Mouse (Mus musculus) gastrocnemius, postnatal 25 days (tissue): ENCODE measurements around the gene H2afx. TPM values are rescaled to one million over a fixed set of nuclear protein-coding genes. Genes with fewer than 3 reads are reported as not detected.
"Not testable (repeated sequence)": the region's sequence is repeated elsewhere in the genome, so short reads cannot be mapped to it uniquely, and the experiment has no call there.

Experiments used
- DNase-seq: peaks from one replicate; pipeline ENCODE4 v3.0.0; 2022
- total RNA-seq, 2 experiments: library from RNA; stranded (reverse); gene quantifications; 1 replicate in 1 of 2; 2 replicates in 1 of 2; pipeline ENCODE4 v1.2.3; 2021

Gene H2afx
- total RNA-seq, 2 experiments from 2014 or later, result 10.8 to 12.8 TPM

DNA sequence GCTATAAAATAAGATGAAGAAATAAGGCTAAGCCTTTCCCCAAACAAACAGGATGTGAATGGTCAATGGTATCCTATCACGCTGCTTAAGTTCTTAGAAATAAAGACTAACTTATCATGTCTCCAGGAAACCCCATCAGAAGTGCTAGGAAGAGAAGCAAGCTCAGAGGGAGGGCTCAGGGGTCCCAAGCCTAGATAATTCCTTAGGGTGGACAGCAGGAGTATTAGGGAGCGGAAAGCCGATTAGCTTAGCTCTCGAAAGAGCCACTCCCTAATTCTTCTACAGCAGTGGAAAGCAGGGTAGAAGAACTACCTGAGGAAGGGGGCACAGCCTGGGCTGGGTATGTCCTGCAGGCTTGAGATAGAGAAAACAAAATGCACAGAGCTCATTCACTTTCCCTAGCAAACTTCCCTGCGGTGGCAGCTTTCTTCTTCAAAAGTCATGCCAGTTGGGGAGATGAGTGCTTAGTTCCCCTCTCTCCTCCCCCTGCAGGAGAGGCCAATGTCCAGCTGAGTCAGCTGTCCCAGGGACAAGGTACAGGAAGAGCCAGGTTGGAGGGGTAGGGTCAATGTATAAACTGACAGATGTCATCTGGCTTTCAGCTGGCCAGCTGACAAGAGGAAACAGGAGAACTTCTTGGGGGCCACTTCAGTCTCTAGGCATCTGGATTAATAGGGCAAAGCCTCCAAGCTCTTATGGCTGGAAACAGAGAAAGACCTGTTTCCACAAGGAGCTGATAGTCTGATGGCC is 16.2 kb upstream of the H2afx start:
- no peak for DNase-seq

DNA sequence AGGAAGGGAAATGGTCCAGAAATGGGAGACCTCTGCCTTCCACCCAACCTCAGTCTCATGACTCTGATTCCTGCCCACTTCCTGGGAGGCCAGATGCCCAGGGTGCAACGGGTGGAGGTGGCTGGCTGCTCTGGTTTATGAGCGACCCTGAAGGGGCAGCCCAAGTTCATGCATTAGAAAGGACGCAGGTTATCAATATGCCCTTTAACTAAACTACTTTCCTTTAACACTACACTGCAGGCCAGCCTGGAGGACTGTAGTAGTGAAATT is 15.7 kb upstream of the H2afx start:
- DNase-seq, result no peak

DNA sequence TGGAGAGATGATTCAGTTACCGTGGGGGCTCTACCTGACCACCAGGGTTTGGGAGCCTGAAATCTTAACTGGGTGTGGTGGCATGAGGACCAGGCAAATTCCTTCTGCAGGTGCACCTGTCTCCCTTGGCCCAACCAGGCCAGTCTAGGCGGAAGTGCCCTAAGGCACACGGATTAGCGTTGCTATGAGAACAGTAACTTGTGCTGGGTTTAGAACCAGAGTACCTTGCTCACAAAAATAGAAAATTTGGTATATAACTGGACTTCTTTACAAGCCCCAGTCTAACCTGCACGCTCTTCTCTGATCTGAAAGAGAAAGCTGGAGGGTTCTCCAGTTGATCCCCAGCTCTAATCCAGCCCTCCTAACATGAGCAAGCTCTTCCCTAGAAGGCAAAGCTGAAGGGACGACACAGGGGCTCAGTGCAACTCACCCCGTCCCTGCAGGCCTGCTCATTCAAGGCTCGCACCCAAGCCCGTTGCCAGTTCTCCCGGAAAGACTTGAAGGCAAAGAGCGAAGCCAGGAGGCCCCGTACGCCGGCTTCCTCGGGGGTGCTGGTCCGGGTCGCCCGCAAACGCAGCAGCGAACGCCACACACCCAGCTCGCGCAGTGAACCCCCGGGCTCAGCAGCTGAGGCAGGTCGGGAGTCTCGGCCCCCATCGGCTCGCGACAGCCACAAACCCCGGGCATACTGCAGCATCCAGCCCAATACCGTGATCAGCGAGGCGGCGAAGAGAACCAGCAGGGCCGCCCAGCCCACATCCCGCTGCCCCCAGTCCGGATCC is 15.2 kb upstream of the H2afx start:
- DNase-seq, result no peak

DNA sequence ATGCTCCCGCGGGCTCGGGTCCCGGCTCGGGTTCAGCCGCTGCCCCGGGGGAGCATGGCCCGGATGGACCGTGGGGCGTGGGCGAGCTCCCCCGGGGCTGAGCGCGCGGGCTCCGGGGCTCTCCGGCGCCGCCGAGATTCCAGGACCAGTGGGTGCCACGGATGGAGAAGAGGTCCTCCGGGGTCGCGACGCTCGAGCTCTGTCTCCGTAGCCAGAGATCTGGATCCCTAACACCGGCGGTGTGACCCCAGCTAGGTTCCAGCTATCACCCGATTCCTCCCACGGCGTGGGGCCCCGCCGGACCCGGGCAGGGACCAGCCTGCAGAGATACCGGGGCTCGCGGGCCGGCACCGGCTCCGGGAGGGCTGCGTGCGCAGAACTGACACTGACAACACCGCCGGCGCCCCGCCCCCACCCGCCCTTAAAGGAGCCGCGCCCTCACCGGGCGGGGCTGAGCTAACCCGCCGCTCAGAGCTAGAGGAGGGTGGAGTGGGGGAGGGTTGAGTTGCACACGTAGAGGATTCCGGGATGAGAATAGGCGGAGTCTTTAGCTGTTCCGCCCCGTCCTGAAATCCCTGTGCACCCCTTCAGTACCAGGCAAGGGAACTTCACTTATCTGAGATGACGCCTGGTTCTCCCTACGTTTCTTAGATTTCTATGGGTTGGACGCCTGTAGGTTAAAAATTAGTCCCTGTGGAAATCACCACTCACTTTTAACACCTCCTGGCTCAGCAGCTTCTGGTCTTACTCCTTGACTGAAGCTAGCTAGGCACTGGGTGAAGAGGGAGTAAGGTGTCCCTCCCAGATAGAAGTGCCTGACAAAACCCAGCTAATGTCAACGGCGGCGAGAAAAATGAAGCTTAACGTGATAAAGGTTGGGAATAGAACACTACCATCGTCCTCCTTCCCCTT is 14.4 kb upstream of the H2afx start, which contains the start of gene C2cd2l:
TSS of gene C2cd2l (minus strand) at position 399 of the 912 bp plus-strand sequence.
- peak; percentile 93 for DNase-seq

DNA sequence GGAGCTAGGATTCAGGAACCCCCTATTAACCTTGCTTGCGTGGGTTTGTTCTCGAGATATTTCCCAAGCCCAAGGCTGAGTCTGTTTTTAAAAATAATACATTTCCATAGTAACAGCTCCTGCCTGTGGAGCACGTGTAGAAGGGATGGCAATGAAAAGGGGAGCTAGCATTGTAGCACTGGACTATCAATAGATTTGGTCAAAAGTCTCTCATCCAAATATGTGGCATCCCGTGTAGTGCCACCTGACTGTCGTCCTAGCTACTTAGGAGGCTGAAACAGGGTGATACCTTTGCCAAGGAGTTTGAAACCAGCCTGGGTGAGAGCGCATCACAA is 13.7 kb upstream of the H2afx start:
- no peak for DNase-seq

DNA sequence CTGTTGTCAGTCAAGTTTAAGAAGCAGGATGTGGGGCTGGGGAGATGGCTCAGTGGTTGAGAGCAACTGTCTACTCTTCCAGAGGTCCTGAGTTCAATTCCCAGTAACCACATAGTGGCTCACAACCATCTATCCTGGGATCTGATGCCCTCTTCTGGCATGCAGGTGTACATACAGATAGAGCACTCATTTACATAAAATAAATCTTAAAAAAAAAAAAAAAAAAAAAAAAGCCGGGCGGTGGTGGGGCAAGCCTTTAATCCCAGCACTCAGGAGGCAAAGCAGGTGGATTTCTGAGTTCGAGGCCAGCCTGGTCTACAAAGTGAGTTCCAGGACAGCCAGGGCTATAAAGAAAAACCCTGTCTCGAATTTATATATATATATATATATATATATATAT is 10.8 kb upstream of the H2afx start:
- not testable (repeated sequence) for DNase-seq

DNA sequence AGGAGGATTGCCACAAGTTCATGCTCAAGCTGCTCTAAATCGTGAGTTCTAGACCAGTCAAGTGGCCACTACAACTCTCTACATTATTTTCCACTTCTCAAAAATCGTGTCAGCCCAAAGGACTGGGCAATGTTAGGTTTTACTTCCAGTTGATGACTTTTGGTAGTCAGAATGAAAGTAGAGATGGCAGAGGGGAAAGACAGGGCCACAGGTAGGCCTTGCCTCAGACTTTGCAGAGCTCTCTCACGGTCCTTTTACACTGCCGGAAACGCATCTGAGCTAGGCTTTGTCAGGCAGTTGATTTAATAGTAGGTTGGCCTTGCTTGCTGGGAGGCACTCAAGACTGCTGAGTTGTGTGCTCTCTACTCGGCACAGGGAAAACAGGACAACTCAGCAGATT is 10.3 kb upstream of the H2afx start:
- DNase-seq, result no peak

DNA sequence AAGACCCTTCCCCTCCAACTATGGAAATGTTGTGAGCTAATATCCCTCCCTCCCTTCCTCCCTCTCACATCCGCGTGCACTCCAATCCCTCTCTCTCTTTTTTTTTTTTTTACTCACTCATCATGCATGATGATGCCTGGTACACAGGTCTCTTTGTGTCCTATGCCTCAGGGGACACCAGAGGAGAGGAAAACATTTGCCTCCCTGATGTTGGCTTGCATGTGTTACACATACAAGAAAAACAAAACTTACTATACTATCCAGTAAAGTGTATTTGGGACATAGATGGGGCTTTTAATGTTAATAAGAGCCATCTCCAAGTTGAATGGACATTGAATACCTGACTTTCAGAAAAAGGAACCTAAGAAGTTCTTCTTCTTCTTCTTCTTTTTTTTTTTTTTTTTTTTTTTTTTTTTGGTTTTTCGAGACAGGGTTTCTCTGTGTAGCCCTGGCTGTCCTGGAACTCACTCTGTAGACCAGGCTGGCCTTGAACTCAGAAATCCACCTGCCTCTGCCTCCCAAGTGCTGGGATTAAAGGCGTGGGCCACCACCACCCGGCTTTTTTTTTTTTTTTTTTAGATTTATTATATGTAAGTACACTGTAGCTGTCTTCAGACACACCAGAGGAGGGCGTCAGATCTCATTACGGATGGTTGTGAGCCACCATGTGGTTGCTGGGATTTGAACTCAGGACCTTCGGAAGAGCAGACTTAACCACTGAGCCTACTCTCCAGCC is 9.3 kb upstream of the H2afx start:
- not testable (repeated sequence) for DNase-seq

DNA sequence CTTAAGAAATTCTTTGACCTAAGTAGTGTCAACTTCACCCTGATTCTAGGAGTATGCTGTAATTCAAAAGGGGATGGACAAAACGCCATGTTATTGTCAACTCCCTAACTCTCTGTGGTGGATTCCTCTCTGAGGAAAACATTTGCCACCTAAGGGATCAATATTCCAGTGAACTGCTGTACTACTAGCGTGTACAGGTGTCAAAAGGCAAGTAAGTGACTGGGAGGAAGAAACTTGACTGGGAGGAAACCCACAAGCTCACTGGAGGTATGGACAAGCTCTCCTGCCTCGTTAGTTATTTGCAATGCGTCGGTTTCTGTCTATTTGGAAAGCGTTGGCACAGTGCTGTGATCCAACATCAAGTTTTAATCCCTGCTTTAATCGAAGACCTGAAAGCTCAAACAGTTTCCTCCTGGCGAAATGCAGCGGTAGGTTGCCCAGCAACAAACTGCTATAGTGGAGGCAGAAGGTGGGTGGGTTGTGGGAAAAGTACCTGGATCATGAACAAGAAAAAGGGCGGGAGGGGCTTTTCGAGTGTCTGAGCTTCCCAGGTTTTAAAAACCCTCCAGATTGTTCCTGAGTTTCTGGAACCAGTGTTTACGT is 8.6 kb upstream of the H2afx start, which contains the start of gene Dpagt1:
TSS of gene Dpagt1 (plus strand) at position 252 of the 603 bp plus-strand sequence.
- no peak for DNase-seq

DNA sequence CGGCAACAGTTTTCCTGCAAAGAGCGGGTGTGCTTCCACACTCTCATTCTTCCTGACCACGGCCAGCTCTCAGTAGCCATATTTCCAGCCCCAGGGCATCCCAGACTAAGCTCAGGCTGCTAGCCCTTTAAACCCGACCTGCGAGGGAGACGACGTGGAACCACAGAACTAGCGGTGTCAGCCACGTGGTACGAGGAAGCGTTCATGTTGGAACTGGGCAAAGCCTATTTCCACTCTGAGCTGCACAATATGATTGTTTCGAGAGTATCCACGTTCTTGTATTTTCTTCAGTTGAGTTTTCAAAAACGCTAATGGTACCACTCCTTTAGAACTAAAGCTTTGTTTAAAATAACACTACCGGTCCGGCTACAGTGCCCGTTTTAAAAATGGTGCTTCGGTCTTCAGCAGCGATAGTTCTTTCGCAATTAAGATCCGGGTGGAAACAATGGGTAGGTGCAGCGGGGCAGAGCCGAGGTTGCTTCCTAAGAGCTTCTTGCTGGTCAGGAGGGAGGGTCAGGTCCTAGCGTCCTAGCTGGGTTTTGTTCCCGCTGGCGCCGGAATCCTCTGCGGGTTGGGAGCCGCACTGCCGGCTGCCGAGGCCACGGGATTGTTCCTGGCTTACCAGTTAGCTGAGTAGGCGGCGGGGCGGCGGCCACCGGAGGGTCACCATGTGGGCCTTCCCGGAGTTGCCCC is 8.0 kb upstream of the H2afx start:
- peak; percentile 80 for DNase-seq

DNA sequence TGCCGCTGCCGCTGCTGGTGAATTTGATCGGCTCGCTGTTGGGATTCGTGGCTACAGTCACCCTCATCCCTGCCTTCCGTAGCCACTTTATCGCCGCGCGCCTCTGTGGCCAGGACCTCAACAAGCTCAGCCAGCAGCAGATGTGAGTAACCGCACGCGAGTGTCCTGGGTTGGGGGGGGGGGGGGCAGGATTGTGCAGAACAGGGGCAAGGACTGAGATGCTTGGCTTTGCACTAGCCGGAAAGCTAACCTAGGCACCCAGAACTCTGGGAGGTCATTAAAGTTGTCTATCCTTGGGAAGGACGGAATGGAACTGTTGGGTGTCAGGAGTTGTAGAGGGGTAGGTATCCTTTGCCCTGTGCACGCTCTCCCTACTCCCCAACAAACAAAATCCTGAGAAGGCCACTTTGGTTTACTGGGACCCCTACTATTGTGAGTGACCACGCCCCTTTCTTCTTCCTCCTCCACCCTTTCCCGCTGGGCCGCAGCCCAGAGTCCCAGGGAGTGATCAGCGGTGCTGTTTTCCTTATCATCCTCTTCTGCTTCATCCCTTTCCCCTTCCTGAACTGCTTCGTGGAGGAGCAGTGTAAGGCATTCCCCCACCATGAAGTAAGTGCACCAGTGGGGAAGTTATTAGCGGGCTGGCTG is 7.3 kb upstream of the H2afx start:
- no peak for DNase-seq

DNA sequence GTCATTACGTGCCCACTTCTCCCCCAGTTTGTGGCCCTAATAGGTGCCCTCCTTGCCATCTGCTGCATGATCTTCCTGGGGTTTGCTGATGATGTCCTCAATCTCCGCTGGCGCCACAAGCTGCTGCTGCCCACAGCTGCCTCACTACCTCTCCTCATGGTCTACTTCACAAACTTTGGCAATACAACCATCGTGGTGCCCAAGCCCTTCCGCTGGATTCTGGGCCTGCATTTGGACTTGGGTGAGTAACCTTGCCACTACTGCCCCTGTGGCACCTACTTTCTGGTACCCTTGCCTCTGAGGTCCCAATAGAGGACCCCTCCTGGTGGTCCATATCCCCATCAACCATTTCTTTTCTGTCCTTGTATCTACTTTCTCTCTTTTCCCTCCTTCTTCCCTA is 6.6 kb upstream of the H2afx start:
- DNase-seq, result no peak

DNA sequence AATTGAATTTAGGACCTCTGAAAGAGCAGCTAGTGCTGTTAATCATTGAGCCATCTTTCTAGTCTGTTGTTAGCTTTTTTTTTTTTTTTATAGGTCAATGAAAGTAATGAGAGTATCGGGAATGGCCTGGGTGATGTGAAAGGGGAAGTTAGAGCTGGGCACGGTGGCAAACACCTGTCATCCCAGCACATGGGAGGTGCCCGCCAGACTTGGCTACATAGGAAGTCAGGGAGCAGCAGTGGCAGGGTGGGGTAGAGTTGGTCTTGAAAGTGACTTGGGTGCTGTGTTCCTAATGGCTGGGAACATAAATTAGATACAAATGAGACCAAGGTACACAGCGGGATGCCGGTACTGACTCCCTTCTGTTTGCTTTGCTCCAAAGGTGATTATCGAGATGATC is 3.8 kb upstream of the H2afx start:
- DNase-seq, result no peak

DNA sequence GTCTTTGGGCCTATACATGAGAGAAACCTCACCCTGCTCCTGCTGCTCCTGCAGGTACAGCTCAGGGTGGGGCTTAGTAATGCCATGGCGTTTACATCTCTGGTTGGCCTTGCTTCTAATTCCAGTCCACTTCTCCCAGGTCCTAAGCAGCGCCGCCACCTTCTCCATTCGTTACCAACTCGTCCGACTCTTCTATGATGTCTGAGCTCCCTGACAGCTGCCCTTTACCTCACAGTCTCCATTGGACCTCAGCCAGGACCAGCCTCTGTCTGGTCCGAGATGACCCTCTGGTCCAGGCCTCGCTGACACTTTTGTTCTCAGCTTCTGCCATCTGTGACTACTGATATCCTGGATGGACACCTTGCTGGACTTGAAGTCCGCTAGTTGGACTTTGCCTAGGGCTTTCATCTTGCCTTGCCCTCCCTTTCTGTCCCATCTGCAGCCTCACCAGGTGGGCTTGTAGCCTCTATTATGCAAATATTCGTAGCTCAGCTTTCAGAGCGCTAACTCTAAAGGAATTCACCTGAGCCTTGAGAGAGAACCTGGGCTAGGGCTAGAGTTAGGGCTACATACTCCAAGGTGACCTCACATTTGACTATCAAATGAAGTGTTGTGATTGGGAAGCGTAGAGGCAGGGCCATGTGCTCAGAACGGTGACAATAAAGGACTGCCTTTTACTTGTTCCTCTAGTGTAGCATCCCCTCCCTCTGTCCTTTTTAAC is 1.4 kb upstream of the H2afx start:
- no peak for DNase-seq

DNA sequence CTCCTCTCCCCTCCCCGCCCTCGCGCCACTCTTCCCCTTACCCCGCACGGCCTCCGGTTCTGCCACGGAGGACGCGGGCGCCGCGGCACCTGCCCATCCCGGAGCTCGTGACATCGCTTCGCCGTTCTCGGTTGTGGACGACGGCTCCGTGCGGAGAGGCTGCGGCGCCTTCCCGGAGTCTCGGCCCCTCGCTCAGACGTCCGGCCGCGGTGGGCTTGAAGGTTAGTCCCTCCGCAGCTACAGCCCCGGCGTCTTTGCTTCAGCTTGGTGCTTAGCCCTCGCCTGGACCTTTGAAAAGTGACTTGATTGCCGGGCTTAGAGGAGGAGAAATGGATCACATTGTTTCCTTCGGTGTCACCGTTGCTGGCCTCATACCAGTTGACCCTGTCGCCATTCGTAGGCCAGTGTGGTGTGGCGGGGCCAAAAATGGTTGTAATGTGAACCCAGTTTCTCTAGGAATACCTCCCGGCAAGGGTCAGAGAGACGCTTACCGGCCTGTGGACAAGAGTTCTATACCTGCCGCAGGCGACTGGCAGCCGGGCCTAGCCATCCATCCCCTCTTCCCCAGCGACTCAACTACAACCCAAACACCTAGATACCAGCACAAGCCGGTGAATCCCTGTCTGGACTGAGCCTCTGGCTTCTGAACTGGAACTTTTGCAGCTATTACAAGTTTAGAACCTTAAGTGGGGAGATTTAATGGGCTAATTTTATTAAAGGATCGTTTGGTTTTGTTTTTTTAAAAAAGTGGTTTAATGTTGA is 1.0 kb downstream of the H2afx start:
- no peak for DNase-seq

DNA sequence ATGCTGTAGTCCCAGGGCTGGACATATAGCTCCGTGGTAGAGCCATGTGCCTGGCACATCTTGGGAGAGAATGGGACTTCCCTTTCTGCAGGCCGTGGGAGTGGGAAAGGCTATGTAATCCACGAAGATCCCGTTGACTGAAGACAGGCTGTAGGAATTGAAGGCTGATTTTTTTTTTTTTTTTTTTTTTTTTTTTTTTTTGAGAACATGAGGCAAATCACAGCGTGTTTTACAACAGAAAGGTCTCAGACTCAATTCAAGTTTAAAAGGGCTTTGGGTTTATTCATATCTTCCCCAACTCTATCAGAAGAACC is 1.6 kb downstream of the H2afx start:
- no peak for DNase-seq

DNA sequence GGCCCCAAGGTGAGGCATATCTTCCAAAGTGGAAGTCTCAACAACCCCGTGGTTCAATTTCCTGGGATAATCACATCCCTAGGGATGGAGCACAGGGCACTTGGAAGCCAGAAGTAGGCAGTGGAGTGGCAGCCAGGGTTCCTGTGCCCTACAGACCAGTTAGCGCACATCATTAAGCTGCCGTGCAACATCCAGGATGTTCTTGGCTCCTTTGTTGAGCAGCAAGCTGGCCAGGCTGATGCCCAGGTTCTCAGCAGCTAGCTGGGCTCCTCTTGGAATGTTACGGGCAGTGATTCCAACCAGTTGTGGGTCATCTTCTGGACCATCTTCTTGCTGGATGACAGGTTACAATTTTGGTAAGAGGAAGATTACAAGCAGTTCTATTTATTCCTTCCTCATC is 2.0 kb downstream of the H2afx start:
- not testable (repeated sequence) for DNase-seq

DNA sequence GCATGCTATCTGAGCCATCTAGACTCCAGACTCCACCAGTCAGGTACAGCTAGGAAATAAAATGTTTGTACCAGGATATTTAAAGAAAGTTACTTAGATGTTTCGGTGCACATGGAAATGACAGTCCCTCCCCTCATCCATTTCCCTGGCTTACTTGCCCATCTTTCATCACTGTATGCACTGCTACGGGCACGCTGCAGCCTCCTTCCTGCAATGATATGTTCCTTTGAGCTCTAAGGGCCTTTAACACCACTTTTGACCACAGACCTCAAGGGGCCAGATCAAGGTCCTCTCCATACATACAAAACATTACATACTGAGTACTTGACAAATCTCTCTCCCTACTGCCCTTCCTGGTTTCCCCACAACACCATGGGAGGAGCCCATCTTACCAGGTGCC is 2.5 kb downstream of the H2afx start:
- DNase-seq, result no peak

DNA sequence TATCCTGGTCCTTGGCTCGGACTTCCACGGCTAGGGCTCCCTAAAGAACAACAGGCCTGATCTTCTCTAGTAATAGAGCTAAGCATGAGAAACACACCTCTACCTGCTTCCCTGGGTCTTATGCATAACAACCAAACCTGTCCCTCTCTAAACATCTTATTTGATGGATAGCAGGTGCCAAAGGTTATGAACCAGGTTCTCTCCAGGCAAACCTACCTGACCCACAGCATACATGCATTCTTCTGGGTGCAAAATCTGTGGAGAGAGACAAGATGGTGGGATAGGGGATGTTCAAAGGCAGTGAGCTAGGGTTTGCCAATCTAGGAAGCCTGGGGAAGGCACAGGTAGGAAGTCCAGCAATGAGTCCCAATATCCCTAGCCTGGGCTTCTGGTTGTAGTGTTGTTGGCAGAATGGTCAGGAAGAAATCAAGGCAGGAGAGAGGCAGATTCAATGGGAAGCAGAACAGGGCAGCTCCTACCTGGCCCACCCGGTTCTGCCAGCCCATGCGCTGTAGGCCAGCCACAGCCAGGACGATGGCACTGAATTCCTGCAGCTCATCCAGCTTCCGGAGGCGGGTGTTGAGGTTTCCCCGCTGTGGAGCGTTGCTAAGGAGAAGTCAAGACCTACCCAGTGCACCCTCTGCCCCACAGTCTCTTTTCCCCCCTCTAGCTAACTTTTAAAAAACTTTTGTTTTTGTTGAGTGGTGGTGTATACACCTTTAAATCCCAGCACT is 3.1 kb downstream of the H2afx start:
- DNase-seq, result no peak
